Mouse (Mus musculus) right cerebral cortex, postnatal 25 days (tissue): ENCODE measurements around the gene Gtf2b.

ENCODE experiments used
- DNase-seq: peaks from one replicate; pipeline ENCODE4 v3.0.0; 2022

Gtf2b gene

GRCm38 (mm10) chr3:142764995-142765777 lies at the start of gene Gtf2b:
Gtf2b (plus strand) TSS chr3:142765045.
- DNase-seq: peak; percentile 90

- no peak for DNase-seq
Measured at GRCm38 (mm10) chr3:142725481-142725880, 39.4 kb upstream of the Gtf2b start.

- no peak for DNase-seq
Measured at GRCm38 (mm10) chr3:142725969-142726672, 38.7 kb upstream of the Gtf2b start.

- no peak for DNase-seq
Measured at GRCm38 (mm10) chr3:142734291-142734690, 30.6 kb upstream of the Gtf2b start.

- peak; percentile 25 for DNase-seq
Measured at GRCm38 (mm10) chr3:142740896-142741295, 23.9 kb upstream of the Gtf2b start.

- DNase-seq: no peak
Measured at GRCm38 (mm10) chr3:142743973-142744898, 20.6 kb upstream of the Gtf2b start.

GRCm38 (mm10) chr3:142745076-142745475 lies 19.8 kb upstream of the Gtf2b start:
- no peak for DNase-seq

GRCm38 (mm10) chr3:142747673-142748072 lies 17.2 kb upstream of the Gtf2b start:
- DNase-seq: no peak

- DNase-seq: no peak
Measured at GRCm38 (mm10) chr3:142749131-142749530, 15.7 kb upstream of the Gtf2b start.

- DNase-seq: no peak
Measured at GRCm38 (mm10) chr3:142755132-142755867, 9.5 kb upstream of the Gtf2b start.

GRCm38 (mm10) chr3:142757841-142758240 lies 7.0 kb upstream of the Gtf2b start:
- no peak for DNase-seq

GRCm38 (mm10) chr3:142758593-142758992 lies 6.3 kb upstream of the Gtf2b start:
- DNase-seq: no peak

GRCm38 (mm10) chr3:142760356-142760755 lies 4.5 kb upstream of the Gtf2b start:
- no peak for DNase-seq

GRCm38 (mm10) chr3:142765778-142766165 lies 927 bp downstream of the Gtf2b start:
- no peak for DNase-seq

- DNase-seq: no peak
Measured at GRCm38 (mm10) chr3:142768498-142768897, 3.7 kb downstream of the Gtf2b start.

- no peak for DNase-seq
Measured at GRCm38 (mm10) chr3:142770518-142770917, 5.7 kb downstream of the Gtf2b start.

- DNase-seq: no peak
Measured at GRCm38 (mm10) chr3:142773538-142774191, 8.8 kb downstream of the Gtf2b start.

GRCm38 (mm10) chr3:142777227-142777626 lies 12.4 kb downstream of the Gtf2b start:
- DNase-seq: no peak

- no peak for DNase-seq
Measured at GRCm38 (mm10) chr3:142786423-142787072, 21.7 kb downstream of the Gtf2b start.

GRCm38 (mm10) chr3:142795587-142795986 lies 30.7 kb downstream of the Gtf2b start:
- peak; percentile 16 for DNase-seq

- no peak for DNase-seq
Measured at GRCm38 (mm10) chr3:142811582-142811981, 46.7 kb downstream of the Gtf2b start.
